Mouse (Mus musculus) embryonic facial prominence, embryonic 15.5 days (tissue): ENCODE measurements around the gene Rhox4a2. TPM values are rescaled to one million over a fixed set of nuclear protein-coding genes. Genes with fewer than 3 reads are reported as not detected.
"Not testable (repeated sequence)": the region's sequence is repeated elsewhere in the genome, so short reads cannot be mapped to it uniquely, and the experiment has no call there.

ENCODE experiments used
- ATAC-seq: fragments of 200-750 bp; cut with Nextera tagmentation; 2 replicates; pipeline ENCODE4 v1.8.0; 2017; ENCODE audit warnings: low read depth, moderate TSS enrichment; ENCODE audit not compliant: insufficient number of reproducible peaks, low FRiP score, low TSS enrichment
- H3K27ac ChIP-seq: fragments of 300-500 bp; sonication (generic); replicated peaks from 2 replicates; pipeline ENCODE4 v1.5.1; 2015; ENCODE audit warnings: mild to moderate bottlenecking, inconsistent platforms
- H3K27me3 ChIP-seq: fragments of 300-500 bp; sonication (generic); 2 replicates; pipeline ENCODE4 v1.6.1; 2015; ENCODE audit warnings: inconsistent platforms
- H3K36me3 ChIP-seq: fragments of 300-500 bp; sonication (generic); 2 replicates; pipeline ENCODE4 v1.6.1; 2015; ENCODE audit warnings: mild to moderate bottlenecking, inconsistent platforms
- H3K4me1 ChIP-seq: fragments of 300-500 bp; sonication (generic); 2 replicates; pipeline ENCODE4 v1.6.1; 2015; ENCODE audit warnings: inconsistent platforms
- H3K4me2 ChIP-seq: fragments of 300-500 bp; sonication (generic); replicated peaks from 2 replicates; pipeline ENCODE4 v1.6.1; 2015; ENCODE audit warnings: mild to moderate bottlenecking, inconsistent platforms
- H3K4me3 ChIP-seq: fragments of 300-500 bp; sonication (generic); replicated peaks from 2 replicates; pipeline ENCODE4 v1.5.1; 2015; ENCODE audit warnings: mild to moderate bottlenecking, inconsistent platforms
- H3K9ac ChIP-seq: fragments of 300-500 bp; sonication (generic); 2 replicates; pipeline ENCODE4 v1.6.1; 2015; ENCODE audit warnings: inconsistent platforms
- H3K9me3 ChIP-seq: fragments of 300-500 bp; sonication (generic); replicated peaks from 2 replicates; pipeline ENCODE4 v1.6.1; 2016; ENCODE audit warnings: inconsistent platforms
- WGBS: fragments of 180-500 bp; shearing (Covaris S2); methylation state at CpG from one replicate; pipeline ENCODE4 v1.1.7; 2015; 5-methylcytosine and 5-hydroxymethylcytosine counted together
- polyA plus RNA-seq: library from polyadenylated mRNA; unstranded; fragments of >200 nt; fragmentation: Nextera tagmentation; extraction: Ambion mirVana; gene quantifications from 2 replicates; pipeline ENCODE4 v1.2.1, GENCODE M21; 2015

The Rhox4a2 gene
- polyA plus RNA-seq = 0.55 and 1.5 TPM in 2 replicates

DNA sequence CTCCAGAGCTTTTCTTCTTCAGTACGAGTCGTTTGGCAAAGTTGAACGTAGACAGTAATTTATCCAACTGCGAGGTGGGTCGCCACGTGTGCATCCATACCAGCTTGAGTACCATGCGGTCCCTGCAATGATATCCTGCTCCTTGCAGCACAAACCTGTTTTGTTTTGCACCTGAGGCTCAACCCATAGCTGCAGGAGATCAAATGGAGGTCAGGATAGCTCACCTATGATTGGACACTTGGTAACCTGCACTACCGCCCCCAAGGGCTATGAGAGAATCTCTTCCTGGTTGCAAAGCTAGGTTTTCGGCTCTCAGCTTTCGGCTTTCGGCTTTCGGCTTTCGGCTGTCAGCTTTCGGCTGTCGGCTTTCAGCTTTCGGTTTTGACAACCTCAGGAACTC, at the start of gene Rhox4a2:
Gene Rhox4a2, plus strand, starts transcription at position 301 of the 400 bp plus-strand sequence.
- not testable (repeated sequence) for H3K4me3 ChIP-seq, H3K9me3 ChIP-seq, H3K27me3 ChIP-seq, ATAC-seq, H3K36me3 ChIP-seq, H3K27ac ChIP-seq, H3K4me2 ChIP-seq, H3K9ac ChIP-seq, H3K4me1 ChIP-seq
- WGBS = 85% methylated on average over 8 of the region's 16 CpGs

- not testable (repeated sequence) for H3K27ac ChIP-seq, H3K4me2 ChIP-seq, H3K9ac ChIP-seq, H3K36me3 ChIP-seq, ATAC-seq, H3K4me3 ChIP-seq, H3K9me3 ChIP-seq, H3K4me1 ChIP-seq, H3K27me3 ChIP-seq
- no CpG with 5 or more reads among the region's 1 CpGs for WGBS
Measured at GRCm38 (mm10) chrX:37379728-37380127, 10.9 kb upstream of the Rhox4a2 start, which contains the start of gene Rhox3a2. Gene Rhox3a2, plus strand, starts transcription at chrX:37380028.

DNA sequence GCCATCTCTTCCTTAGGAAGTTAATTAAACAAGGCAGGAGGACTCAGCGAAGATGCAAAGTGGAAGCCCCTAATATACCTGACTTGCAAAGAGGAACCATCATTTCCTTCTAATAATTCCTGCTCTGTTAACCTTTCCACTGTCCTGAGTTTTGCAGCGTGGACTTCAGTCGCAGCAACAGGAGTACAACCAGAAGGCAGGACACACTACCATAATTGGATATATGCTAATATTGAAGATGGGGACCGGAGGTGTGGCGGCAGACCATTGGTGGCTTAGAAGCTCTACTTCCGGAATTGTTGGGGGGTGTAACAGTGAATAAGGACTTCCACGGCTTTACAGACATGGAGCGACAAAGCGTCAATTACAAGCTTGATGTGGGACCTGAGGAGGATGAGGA, 21.1 kb downstream of the Rhox4a2 start, which contains the start of gene Rhox2b:
Gene Rhox2b, plus strand, starts transcription at position 301 of the 400 bp plus-strand sequence.
- H3K9me3 ChIP-seq, H3K4me1 ChIP-seq, ATAC-seq, H3K4me3 ChIP-seq, H3K9ac ChIP-seq, H3K4me2 ChIP-seq, H3K27me3 ChIP-seq, H3K36me3 ChIP-seq, H3K27ac ChIP-seq: not testable (repeated sequence)
- no CpG with 5 or more reads among the region's 9 CpGs for WGBS

GRCm38 (mm10) chrX:37432194-37432593, 41.5 kb downstream of the Rhox4a2 start, which contains the start of gene Rhox4b:
Gene Rhox4b, plus strand, starts transcription at chrX:37432494.
- 82% methylated on average over 14 of the region's 15 CpGs for WGBS

More at GRCm38 (mm10) chrX:37432194-37432593, 41.5 kb downstream of the Rhox4a2 start, which contains the start of gene Rhox4b:
- H3K27ac ChIP-seq, H3K27me3 ChIP-seq, H3K4me3 ChIP-seq, ATAC-seq, H3K9me3 ChIP-seq, H3K4me1 ChIP-seq, H3K4me2 ChIP-seq, H3K9ac ChIP-seq, H3K36me3 ChIP-seq: not testable (repeated sequence)

Other genes starting within 250 kb of the Rhox4a2 start
- 1.2 and 1.4 TPM in 2 replicates for gene Akap14, start 222.0 kb upstream of the Rhox4a2 start, polyA plus RNA-seq
- gene Ndufa1, start 199.7 kb upstream of the Rhox4a2 start, polyA plus RNA-seq = 448 and 463 TPM in 2 replicates
- gene Rnf113a1, start 199.6 kb upstream of the Rhox4a2 start, polyA plus RNA-seq = 12.6 and 13.4 TPM in 2 replicates
- gene Gm9, start 179.8 kb upstream of the Rhox4a2 start, polyA plus RNA-seq = not detected in 2 replicates
- not detected in 2 replicates for gene Rhox1, start 168.6 kb upstream of the Rhox4a2 start, polyA plus RNA-seq
- not detected in 2 replicates for gene Rhox2a, start 145.9 kb upstream of the Rhox4a2 start, polyA plus RNA-seq
- gene Rhox3a, start 140.9 kb upstream of the Rhox4a2 start, polyA plus RNA-seq = 0.33 TPM in 1 of 2 replicates, not detected in the other
- gene Rhox4a, start 125.5 kb upstream of the Rhox4a2 start, polyA plus RNA-seq = not detected in 2 replicates
- gene Rhox3a2, start 10.8 kb upstream of the Rhox4a2 start, polyA plus RNA-seq = not detected in 2 replicates
- gene Rhox2b, start 21.2 kb downstream of the Rhox4a2 start, polyA plus RNA-seq = not detected in 2 replicates
- 0.43 and 0.72 TPM in 2 replicates for gene Rhox4b, start 41.6 kb downstream of the Rhox4a2 start, polyA plus RNA-seq
- gene Rhox2c, start 62.8 kb downstream of the Rhox4a2 start, polyA plus RNA-seq = not detected in 2 replicates
- gene Rhox3c, start 67.7 kb downstream of the Rhox4a2 start, polyA plus RNA-seq = not detected in 2 replicates
- gene Rhox4c, start 89.5 kb downstream of the Rhox4a2 start, polyA plus RNA-seq = not detected in 2 replicates
- not detected in 2 replicates for gene Rhox2d, start 102.6 kb downstream of the Rhox4a2 start, polyA plus RNA-seq
- gene Rhox4d, start 123.5 kb downstream of the Rhox4a2 start, polyA plus RNA-seq = not detected in 2 replicates
- not detected in 2 replicates for gene Rhox2e, start 139.6 kb downstream of the Rhox4a2 start, polyA plus RNA-seq
- not detected in 2 replicates for gene Rhox3e, start 151.2 kb downstream of the Rhox4a2 start, polyA plus RNA-seq
- gene Rhox4e, start 166.6 kb downstream of the Rhox4a2 start, polyA plus RNA-seq = not detected in 2 replicates
- gene Rhox2f, start 180.6 kb downstream of the Rhox4a2 start, polyA plus RNA-seq = not detected in 2 replicates
- gene Rhox3f, start 190.1 kb downstream of the Rhox4a2 start, polyA plus RNA-seq = not detected in 2 replicates
- not detected in 2 replicates for gene Rhox4f, start 216.9 kb downstream of the Rhox4a2 start, polyA plus RNA-seq
- not detected in 2 replicates for gene Rhox3g, start 237.8 kb downstream of the Rhox4a2 start, polyA plus RNA-seq